Mouse (Mus musculus) intestine, postnatal 0 days (tissue): ENCODE results near the gene Lemd1. TPM values are rescaled to one million over a fixed set of nuclear protein-coding genes. Genes with fewer than 3 reads are reported as not detected.

Source experiments
- ATAC-seq: fragments of 200-750 bp; cut with Nextera tagmentation; 2 replicates; pipeline ENCODE4 v1.8.0; 2017; ENCODE audit warnings: mild to moderate bottlenecking, moderate TSS enrichment, moderate library complexity
- H3K27ac ChIP-seq: fragments of 300-500 bp; sonication (generic); 2 replicates; pipeline ENCODE4 v1.5.1; 2014; ENCODE audit warnings: mild to moderate bottlenecking, low read depth, low read length, moderate library complexity
- H3K27me3 ChIP-seq: fragments of 300-500 bp; sonication (generic); replicated peaks from 2 replicates; pipeline ENCODE4 v1.6.1; 2014; ENCODE audit warnings: low read length, mixed read lengths; ENCODE audit not compliant: control insufficient read depth, insufficient read depth
- H3K36me3 ChIP-seq: fragments of 300-500 bp; sonication (generic); 2 replicates; pipeline ENCODE4 v1.6.1; 2014; ENCODE audit warnings: mild to moderate bottlenecking, moderate library complexity; ENCODE audit not compliant: control insufficient read depth, insufficient read depth
- H3K4me1 ChIP-seq: fragments of 300-500 bp; sonication (generic); replicated peaks from 2 replicates; pipeline ENCODE4 v1.6.1; 2014; ENCODE audit warnings: antibody characterized with exemption, low read length, mixed read lengths; ENCODE audit not compliant: control insufficient read depth, insufficient read depth
- H3K4me2 ChIP-seq: fragments of 300-500 bp; sonication (generic); replicated peaks from 2 replicates; pipeline ENCODE4 v1.6.1; 2014; ENCODE audit warnings: low read depth, mild to moderate bottlenecking, moderate library complexity
- H3K4me3 ChIP-seq: fragments of 300-500 bp; sonication (generic); 2 replicates; pipeline ENCODE4 v1.5.1; 2014; ENCODE audit warnings: low read depth, low read length
- H3K9ac ChIP-seq: fragments of 300-500 bp; sonication (generic); 2 replicates; pipeline ENCODE4 v1.6.1; 2014; ENCODE audit warnings: mild to moderate bottlenecking, low read depth, low read length
- H3K9me3 ChIP-seq: fragments of 300-500 bp; sonication (generic); 2 replicates; pipeline ENCODE4 v1.6.1; 2016; ENCODE audit warnings: mixed run types; ENCODE audit not compliant: control insufficient read depth
- CTCF ChIP-seq: sonication (generic); IDR thresholded peaks from 2 replicates; pipeline ENCODE4 v1.5.1; 2016; ENCODE audit warnings: low read depth, mild to moderate bottlenecking, control low read depth, antibody characterized with exemption, moderate library complexity
- WGBS: fragments of 180-500 bp; shearing (Covaris S2); extraction: QIAGEN DNeasy Blood & Tissue Kit; methylation state at CpG from one replicate; pipeline ENCODE4 v1.1.7; 2014; 5-methylcytosine and 5-hydroxymethylcytosine counted together
- polyA plus RNA-seq: library from polyadenylated mRNA; unstranded; fragments of >200 nt; fragmentation: Nextera tagmentation; extraction: Ambion mirVana; gene quantifications from 2 replicates; pipeline ENCODE4 v1.2.1, GENCODE M21; 2015

Lemd1 gene
- polyA plus RNA-seq, 1 experiment from 2014 or later: 0.08 TPM

DNA sequence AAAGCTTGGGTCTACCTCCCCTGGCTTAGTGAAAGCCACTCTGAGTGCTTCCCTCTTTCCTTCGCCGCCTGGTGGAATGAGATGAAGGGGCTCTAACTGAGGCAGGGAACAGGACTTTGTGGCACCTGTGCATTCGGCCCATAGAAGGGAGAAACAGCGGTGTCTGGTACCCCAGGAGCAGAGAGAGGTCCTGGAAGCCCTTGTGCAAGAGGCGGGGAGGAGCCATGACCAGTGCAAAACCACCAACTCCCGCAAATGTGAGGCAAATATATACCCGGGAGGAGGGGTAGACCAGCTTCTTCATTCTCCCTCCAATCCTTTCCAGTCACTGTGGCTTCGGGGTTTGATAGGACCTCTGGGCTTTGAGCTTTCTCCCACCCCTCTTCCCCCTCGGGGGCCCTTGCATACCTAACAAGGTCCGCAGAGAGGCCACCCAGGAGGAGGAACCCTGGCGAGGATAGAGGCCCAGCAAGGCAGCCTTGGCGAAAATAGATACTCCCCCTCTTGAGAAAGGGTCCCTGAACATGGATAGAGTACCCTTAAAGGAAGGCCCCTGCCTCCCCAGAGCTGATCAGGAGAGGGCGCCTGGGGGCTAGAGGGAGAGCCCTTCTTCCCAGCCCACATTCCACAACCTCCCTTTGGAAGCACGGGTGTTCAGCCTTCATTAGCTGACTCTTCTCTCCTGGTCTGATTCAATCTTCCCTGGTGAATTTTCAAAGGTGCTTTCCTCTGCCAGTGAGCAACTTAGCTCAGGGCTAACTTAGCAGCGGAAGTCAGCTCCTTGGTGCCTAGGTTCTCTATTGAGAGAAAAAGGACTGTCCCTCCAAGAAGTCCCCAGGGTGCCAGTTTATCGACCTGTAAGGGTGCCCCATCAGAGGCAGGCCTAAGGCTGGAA lies 802 bp downstream of the Lemd1 start:
- 12% methylated on average over 16 of the region's 16 CpGs for WGBS
- H3K4me1 ChIP-seq: no peaks in the 10 kb centered on the region
- no peak overlapping the region for H3K9ac ChIP-seq
- H3K36me3 ChIP-seq: no peaks in the 10 kb centered on the region
- peak overlapping the region; percentile 92; the same call in 1 of the 2 replicates for H3K4me2 ChIP-seq
- no peak overlapping the region for H3K4me3 ChIP-seq
- TF ChIP-seq CTCF: peak; percentile 43
- no peaks in the 10 kb centered on the region for H3K9me3 ChIP-seq
- peaks cover 72% of the 10 kb centered on the region for H3K27me3 ChIP-seq
- H3K27ac ChIP-seq: no peak overlapping the region
- no peak for ATAC-seq

DNA sequence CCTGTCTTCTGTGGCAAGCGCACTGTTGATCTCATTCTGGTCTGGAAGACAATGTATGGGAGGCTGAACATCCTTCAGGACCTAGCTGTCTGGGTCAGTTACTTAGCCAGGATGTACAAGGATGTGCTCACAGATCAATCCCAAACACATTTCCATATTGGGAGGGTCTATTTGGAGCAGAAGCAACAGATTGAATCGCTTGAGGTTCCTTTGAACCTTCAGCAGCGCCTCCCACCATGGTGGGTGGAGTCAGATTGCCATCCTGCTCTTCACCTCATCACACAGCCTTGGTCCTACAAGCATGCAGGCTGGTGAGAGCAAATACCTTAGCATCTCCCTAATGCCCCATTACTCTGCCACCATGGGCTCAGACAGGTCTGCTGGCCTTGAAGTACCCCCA lies 2.6 kb downstream of the Lemd1 start:
- WGBS: 71% methylated on average over 3 of the region's 3 CpGs
- no peak overlapping the region for H3K4me2 ChIP-seq
- no peak overlapping the region for H3K27ac ChIP-seq
- TF ChIP-seq CTCF: no peak
- peaks cover 63% of the 10 kb centered on the region for H3K27me3 ChIP-seq
- no peaks in the 10 kb centered on the region for H3K9me3 ChIP-seq
- no peak overlapping the region for H3K4me3 ChIP-seq
- no peaks in the 10 kb centered on the region for H3K36me3 ChIP-seq
- H3K9ac ChIP-seq: no peak overlapping the region
- no peaks in the 10 kb centered on the region for H3K4me1 ChIP-seq
- no peak for ATAC-seq

DNA sequence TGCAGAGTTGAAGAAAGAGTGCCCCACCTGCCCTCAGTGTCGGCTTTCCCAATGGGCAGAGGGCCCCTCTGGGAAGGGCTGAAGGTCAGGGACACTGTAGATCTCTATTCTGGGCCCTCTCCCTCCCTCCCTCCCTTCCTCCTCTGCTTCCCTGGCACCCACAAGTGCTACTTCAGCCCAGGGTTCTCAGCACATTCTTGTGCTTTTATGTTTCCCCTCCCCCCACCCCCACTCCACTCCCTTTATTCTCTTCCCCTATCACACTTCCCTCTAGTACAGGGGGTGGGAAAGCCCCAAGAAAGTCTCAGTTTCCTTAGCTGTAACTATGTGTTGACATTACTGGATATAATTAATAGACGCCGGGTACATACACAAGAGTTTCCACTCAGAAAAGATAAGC lies 3.4 kb downstream of the Lemd1 start:
- Histone ChIP-seq H3K4me1 (no peaks in the 10 kb centered on the region), H3K9me3 (no peaks in the 10 kb centered on the region), H3K27ac (no peak overlapping the region), H3K4me2 (no peak overlapping the region), H3K27me3 (peaks cover 57% of the 10 kb centered on the region), H3K36me3 (no peaks in the 10 kb centered on the region), H3K9ac (no peak overlapping the region), H3K4me3 (no peak overlapping the region)
- no peak for TF ChIP-seq CTCF
- WGBS: 46% methylated on average over 3 of the region's 3 CpGs
- no peak for ATAC-seq

DNA sequence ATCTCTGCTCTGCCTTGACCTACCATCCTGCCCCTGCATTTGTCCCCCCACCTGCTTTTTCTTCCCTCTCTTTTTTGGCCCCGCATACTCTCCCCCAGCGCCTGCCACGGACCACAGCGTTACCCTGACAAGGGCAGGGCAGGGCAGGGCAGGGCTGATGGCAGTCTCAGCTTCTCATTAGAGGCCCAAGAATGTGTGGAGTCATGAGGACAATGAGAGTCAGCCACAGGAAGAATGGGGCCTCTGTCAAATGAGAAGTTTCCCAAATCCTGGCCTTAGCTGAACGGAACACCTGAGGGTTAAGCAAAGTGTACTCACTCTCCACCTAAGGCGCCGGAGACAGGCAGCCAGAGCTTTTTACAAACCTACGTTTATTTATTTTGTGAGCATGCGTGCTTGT lies 3.9 kb downstream of the Lemd1 start:
- Histone ChIP-seq H3K27me3 (peaks cover 55% of the 10 kb centered on the region), H3K4me2 (no peak overlapping the region), H3K9ac (no peak overlapping the region), H3K4me1 (no peaks in the 10 kb centered on the region), H3K36me3 (no peaks in the 10 kb centered on the region), H3K4me3 (no peak overlapping the region), H3K9me3 (no peaks in the 10 kb centered on the region), H3K27ac (no peak overlapping the region)
- no peak for ATAC-seq
- 45% methylated on average over 9 of the region's 9 CpGs for WGBS
- no peak for TF ChIP-seq CTCF

DNA sequence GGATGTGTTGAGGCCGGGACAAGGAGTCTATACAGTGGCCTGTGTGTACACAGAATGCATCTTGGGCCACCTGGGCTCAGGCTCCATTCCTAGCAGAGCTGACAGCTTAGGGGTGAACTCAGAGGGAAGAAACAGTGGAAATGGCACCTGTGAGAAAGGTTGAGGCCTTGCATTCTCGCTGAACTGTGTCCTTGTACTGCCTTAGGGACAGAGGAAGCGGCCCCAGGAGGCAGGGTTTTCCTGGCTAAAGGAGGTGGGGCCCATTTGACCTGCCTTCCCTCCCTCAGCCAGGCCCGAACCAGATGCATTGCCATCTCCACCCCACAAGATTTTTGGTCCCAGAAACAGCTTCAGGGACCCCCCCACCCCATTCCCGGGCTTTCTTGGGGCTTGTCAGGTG lies 4.5 kb downstream of the Lemd1 start:
- no peak for TF ChIP-seq CTCF
- H3K27ac ChIP-seq: no peak overlapping the region
- H3K27me3 ChIP-seq: peaks cover 52% of the 10 kb centered on the region
- H3K36me3 ChIP-seq: no peaks in the 10 kb centered on the region
- no peaks in the 10 kb centered on the region for H3K9me3 ChIP-seq
- no peak for ATAC-seq
- H3K9ac ChIP-seq: no peak overlapping the region
- H3K4me2 ChIP-seq: no peak overlapping the region
- H3K4me1 ChIP-seq: no peaks in the 10 kb centered on the region
- 57% methylated on average over 5 of the region's 5 CpGs for WGBS
- H3K4me3 ChIP-seq: no peak overlapping the region

DNA sequence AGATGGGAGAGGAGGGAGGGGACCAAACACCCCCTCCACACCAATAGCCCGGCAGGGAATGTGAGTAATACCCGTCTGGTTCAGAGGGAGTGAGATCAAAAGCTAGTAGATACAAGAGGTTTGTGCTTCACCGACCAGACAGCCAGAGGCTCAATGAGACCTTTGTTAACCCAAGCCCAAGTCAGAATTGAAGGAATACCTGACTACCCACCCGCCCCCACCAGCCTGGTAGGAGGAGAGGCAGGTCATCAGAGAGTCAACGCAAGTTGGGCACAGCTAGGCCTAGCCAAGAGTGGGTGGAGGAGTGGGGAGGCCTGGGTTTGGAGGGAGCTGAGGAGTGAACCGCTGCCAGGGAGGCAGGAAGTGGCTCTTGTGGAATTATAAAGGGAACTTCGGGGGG lies 5.1 kb downstream of the Lemd1 start:
- H3K27ac ChIP-seq: no peak overlapping the region
- H3K4me2 ChIP-seq: no peak overlapping the region
- WGBS: 44% methylated on average over 7 of the region's 7 CpGs
- ATAC-seq: no peak
- peaks cover 48% of the 10 kb centered on the region for H3K27me3 ChIP-seq
- no peak overlapping the region for H3K9ac ChIP-seq
- H3K4me1 ChIP-seq: no peaks in the 10 kb centered on the region
- no peak overlapping the region for H3K4me3 ChIP-seq
- no peaks in the 10 kb centered on the region for H3K36me3 ChIP-seq
- H3K9me3 ChIP-seq: no peaks in the 10 kb centered on the region
- no peak for TF ChIP-seq CTCF
